Mouse (Mus musculus) CD4-positive naive resting alpha-beta T cell, adult 57 days (primary cell): Measurements from ENCODE around the gene Chrna10. TPM values are rescaled to one million over a fixed set of nuclear protein-coding genes. Genes with fewer than 3 reads are reported as not detected.

Experiments used
- total RNA-seq: library from RNA; stranded (reverse); gene quantifications from one replicate; pipeline ENCODE4 v1.2.4, GENCODE M21; 2023

The Chrna10 gene
- total RNA-seq = not detected

GRCm38 (mm10) chr7:102116579-102117331, at the start of gene Chrna10:
Gene Chrna10 (minus strand): TSS chr7:102116828.

GRCm38 (mm10) chr7:102109171-102109570, 7.5 kb downstream of the Chrna10 start, which contains the start of gene Art5:
Gene Art5 (minus strand): TSS chr7:102109489.

GRCm38 (mm10) chr7:102101487-102101886, 15.1 kb downstream of the Chrna10 start, which contains the start of gene Art1:
Gene Art1 (plus strand): TSS chr7:102101743.

GRCm38 (mm10) chr7:102082816-102083215, 33.8 kb downstream of the Chrna10 start, which contains the start of gene Trpc2:
Gene Trpc2 (plus strand): TSS chr7:102083116.

GRCm38 (mm10) chr7:102065046-102065891, 51.4 kb downstream of the Chrna10 start, which contains the start of the genes Rnf121, Xndc1 and Xntrpc:
Gene Rnf121 (minus strand): TSS chr7:102065469.
Gene Xndc1 (plus strand): TSS chr7:102065511.
Gene Xntrpc (plus strand): TSS chr7:102065713.

Other genes starting within 250 kb of the Chrna10 start
- gene Folr1, start 246.0 kb downstream of the Chrna10 start, total RNA-seq = not detected
- gene Lamtor1, start 210.9 kb downstream of the Chrna10 start, total RNA-seq = 57.3 TPM
- 0.44 TPM for gene Tomt, start 210.5 kb downstream of the Chrna10 start, total RNA-seq
- 2.6 TPM for gene Lrrc51, start 182.9 kb downstream of the Chrna10 start, total RNA-seq
- gene Numa1, start 182.7 kb downstream of the Chrna10 start, total RNA-seq = 348 TPM
- 13.0 TPM for gene Il18bp, start 98.1 kb downstream of the Chrna10 start, total RNA-seq
- gene Rnf121, start 51.4 kb downstream of the Chrna10 start, total RNA-seq = 34.6 TPM
- 40.5 TPM for gene Xndc1, start 51.3 kb downstream of the Chrna10 start, total RNA-seq
- 6.6 TPM for gene Xntrpc, start 51.1 kb downstream of the Chrna10 start, total RNA-seq
- gene Trpc2, start 33.7 kb downstream of the Chrna10 start, total RNA-seq = 2.1 TPM
- not detected for gene Art1, start 15.1 kb downstream of the Chrna10 start, total RNA-seq
- gene Art5, start 7.3 kb downstream of the Chrna10 start, total RNA-seq = 2.2 TPM
- 111 TPM for gene Nup98, start 93.3 kb upstream of the Chrna10 start, total RNA-seq
- gene Pgap2, start 93.4 kb upstream of the Chrna10 start, total RNA-seq = 42.9 TPM
- gene Rhog, start 139.2 kb upstream of the Chrna10 start, total RNA-seq = 170 TPM
- 163 TPM for gene Stim1, start 151.0 kb upstream of the Chrna10 start, total RNA-seq